Mouse (Mus musculus) brain, embryonic 14.5 days (tissue): Measurements from ENCODE around the gene Ucp3.

Source experiments
- CTCF ChIP-seq: fragments of 200-500 bp; IDR thresholded peaks from 2 replicates; pipeline ENCODE4 v1.5.1; 2012; ENCODE audit warnings: inconsistent platforms, mild to moderate bottlenecking, moderate library complexity, borderline replicate concordance; ENCODE audit not compliant: insufficient read depth, insufficient read length; ENCODE audit errors: extremely low read depth
- POLR2A ChIP-seq: fragments of 200-500 bp; IDR thresholded peaks from 2 replicates; pipeline ENCODE4 v1.6.1; 2012; ENCODE audit warnings: mild to moderate bottlenecking, inconsistent platforms, borderline replicate concordance; ENCODE audit not compliant: poor library complexity, insufficient read depth, insufficient read length, severe bottlenecking; ENCODE audit errors: extremely low read depth

GRCm38 (mm10) chr7:100448530-100448929 is 24.3 kb upstream of the Ucp3 start:
- no peak for TF ChIP-seq POLR2A
- no peak for TF ChIP-seq CTCF
